Mouse (Mus musculus): ENCODE data around the gene Shisa6.
"Not testable (repeated sequence)": the region's sequence is repeated elsewhere in the genome, so short reads cannot be mapped to it uniquely, and the experiment has no call there.

Gene Shisa6

GRCm38 (mm10) chr11:66482501-66482900 lies 43.3 kb downstream of the Shisa6 start:
- peak; percentile 40 to 57 for DNase-seq (ENCODE audit: low spot score in 2 of 2)

DNA sequence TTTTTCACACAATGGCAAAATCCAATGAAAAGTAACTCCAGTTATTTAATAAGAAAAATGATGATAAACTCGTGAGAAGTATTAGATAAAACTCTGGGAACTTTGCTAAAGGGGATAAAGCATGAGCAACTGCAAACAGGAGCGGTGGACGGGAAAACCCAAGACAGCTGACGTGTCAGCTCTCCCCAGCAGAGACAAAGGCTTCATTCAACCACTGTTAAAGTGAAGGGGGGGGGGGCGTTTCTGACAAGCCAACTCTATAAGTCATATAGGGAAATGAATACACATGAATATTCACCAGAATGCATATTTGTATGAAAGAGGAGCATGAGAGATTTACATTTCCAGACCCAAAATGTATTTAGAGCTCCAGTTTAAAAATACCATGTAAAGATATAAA lies 83.1 kb downstream of the Shisa6 start:
- DNase-seq (ENCODE audit: low spot score in 2 of 2) = no peak

GRCm38 (mm10) chr11:66426129-66426528 lies 99.6 kb downstream of the Shisa6 start:
- DNase-seq (ENCODE audit: low spot score in 2 of 2) = peak; percentile 21 to 71

GRCm38 (mm10) chr11:66418216-66418615 lies 107.5 kb downstream of the Shisa6 start:
- no peak for DNase-seq (ENCODE audit: low spot score in 2 of 2)

DNA sequence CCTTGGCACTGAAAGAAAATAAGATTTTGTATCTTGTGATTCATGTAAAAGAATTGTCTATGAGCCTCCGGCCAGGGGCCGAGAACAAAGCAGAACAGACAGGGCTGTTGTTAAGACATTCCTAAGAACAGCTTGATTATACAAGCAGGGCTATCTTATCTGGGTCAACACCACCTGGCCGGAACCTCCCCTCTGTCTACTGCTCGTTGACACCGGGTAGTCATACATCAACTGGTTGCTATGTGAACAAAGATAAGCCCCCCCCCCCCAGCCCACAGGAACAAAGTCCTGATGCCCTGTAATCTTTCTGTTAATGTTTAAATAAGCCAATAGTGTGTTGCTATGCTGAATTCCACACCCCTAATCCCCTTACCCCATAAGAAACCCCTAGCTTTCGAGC lies 117.0 kb downstream of the Shisa6 start:
- DNase-seq (ENCODE audit: low spot score in 2 of 2) = not testable (repeated sequence)

DNA sequence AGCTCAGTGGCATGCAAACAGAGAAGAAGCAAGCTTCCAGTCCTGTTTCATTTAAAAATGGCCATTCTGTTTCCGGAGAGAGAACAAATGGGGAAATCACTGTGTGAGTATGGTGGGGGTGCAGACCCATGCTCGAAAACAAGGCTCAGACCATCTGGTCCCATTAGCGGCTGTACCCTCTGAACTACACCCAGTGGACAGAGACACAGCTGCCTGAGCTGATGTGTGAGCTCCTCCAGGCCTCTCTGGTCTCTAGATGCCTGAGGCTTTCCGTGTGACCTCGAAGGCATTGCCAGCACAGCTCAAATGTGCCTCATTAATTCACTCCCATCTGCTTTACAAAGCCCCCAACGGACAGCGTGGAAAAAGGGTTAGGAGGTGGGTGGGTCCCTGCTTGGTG lies 125.7 kb downstream of the Shisa6 start:
- DNase-seq (ENCODE audit: low spot score in 2 of 2) = no peak

GRCm38 (mm10) chr11:66387561-66387960 lies 138.2 kb downstream of the Shisa6 start:
- no peak for DNase-seq (ENCODE audit: low spot score in 2 of 2)

GRCm38 (mm10) chr11:66371796-66372195 lies 154.0 kb downstream of the Shisa6 start:
- peak; percentile 19 to 62 for DNase-seq (ENCODE audit: low spot score in 2 of 2)

DNA sequence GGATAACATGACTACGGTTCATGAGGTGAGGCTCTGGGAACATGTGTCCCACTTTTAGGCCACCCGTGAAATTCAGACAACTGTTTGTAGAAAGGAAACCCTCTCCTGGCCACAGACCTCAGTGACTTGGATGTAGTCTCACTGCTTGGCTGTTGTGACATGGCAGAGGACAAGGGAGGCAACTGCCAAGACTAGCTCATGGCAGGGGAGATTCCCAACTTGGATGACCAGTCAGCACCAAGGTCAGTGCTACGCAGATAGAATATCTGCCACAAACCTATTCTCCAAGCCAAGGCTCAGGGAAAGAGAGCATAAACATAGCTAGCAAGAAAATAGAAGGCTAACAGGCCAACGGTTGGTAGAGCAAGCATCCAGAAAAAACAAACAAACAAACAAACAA lies 156.0 kb downstream of the Shisa6 start:
- DNase-seq (ENCODE audit: low spot score in 2 of 2) = no peak

GRCm38 (mm10) chr11:66366809-66367685 lies 158.7 kb downstream of the Shisa6 start:
- no peak for DNase-seq (ENCODE audit: low spot score in 2 of 2)

GRCm38 (mm10) chr11:66359811-66360210 lies 166.0 kb downstream of the Shisa6 start:
- no peak for DNase-seq (ENCODE audit: low spot score in 2 of 2)

GRCm38 (mm10) chr11:66344822-66345221 lies 180.9 kb downstream of the Shisa6 start:
- DNase-seq (ENCODE audit: low spot score in 2 of 2) = no peak

- DNase-seq (ENCODE audit: low spot score in 2 of 2) = no peak
Observed at GRCm38 (mm10) chr11:66336313-66336712, 189.5 kb downstream of the Shisa6 start.

DNA sequence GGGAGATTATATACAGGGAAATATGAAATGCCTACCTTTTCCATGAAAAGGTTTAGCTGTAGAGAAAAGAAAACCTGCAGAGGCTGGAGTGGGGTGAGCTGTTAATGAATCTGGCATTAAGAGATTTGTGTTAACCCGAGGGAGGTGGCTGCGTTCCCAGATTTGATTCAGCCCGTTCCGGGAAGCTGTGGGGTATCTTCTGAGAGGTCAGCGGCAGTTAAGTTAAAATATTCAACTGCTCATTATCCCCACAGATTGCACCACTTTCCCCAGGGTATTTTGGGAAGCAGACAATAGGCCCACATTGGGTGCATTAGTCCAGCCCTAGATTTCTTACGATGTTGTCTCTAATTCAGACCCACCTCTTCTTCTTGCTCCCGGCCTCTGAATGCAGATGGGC lies 213.0 kb downstream of the Shisa6 start:
- DNase-seq (ENCODE audit: low spot score in 2 of 2) = peak in 1 of 2 experiments; percentile 11

DNA sequence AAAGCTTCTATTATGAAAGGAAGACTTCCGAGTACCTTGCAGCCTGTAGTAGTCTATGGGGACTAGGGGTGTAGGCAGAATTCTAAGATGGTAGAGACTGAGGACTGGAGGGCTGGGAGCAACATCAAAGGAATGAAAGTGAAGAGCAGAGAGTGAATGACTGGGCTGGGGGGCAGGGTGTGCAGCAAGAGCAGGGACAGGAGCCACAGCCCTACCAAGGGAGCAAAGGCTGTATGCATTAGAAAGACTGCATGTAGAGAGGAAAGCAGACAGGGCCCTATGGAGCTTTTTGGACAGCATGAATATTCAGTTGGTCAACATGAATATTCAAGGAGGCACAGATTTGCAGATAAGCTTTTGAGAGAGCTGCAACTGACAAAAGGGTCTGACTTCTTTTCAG lies 221.4 kb downstream of the Shisa6 start:
- no peak for DNase-seq (ENCODE audit: low spot score in 2 of 2)

- DNase-seq (ENCODE audit: low spot score in 2 of 2) = no peak
Observed at GRCm38 (mm10) chr11:66274707-66275081, 251.1 kb downstream of the Shisa6 start.

- peak in 1 of 2 experiments; percentile 8 for DNase-seq (ENCODE audit: low spot score in 2 of 2)
Observed at GRCm38 (mm10) chr11:66273904-66274706, 251.7 kb downstream of the Shisa6 start.

GRCm38 (mm10) chr11:66267029-66267428 lies 258.7 kb downstream of the Shisa6 start:
- no peak for DNase-seq (ENCODE audit: low spot score in 2 of 2)

GRCm38 (mm10) chr11:66265336-66265990 lies 260.3 kb downstream of the Shisa6 start:
- DNase-seq (ENCODE audit: low spot score in 2 of 2) = no peak

GRCm38 (mm10) chr11:66260205-66260604 lies 265.6 kb downstream of the Shisa6 start:
- no peak for DNase-seq (ENCODE audit: low spot score in 2 of 2)

DNA sequence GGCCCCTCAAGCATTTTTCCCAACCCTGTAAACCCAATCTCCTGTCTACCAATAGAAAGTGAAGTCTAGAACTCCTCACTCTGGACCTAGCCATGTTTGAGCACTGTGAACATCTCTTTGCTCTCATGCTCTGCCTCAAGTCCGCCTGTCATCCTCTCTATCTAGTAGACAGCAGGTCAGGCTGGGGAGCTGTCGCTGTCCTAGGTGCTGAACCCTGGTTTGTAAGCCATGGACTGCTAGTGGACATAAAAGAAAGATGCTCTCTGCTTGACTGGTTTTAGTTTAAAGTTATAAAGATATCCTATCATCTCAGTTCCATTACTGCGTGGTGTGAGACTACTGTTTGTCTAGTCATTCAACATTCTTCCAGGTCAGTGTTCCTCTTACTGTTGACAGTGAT lies 266.9 kb downstream of the Shisa6 start:
- no peak for DNase-seq (ENCODE audit: low spot score in 2 of 2)

- peak in 1 of 2 experiments; percentile 17 for DNase-seq (ENCODE audit: low spot score in 2 of 2)
Observed at GRCm38 (mm10) chr11:66247115-66247514, 278.6 kb downstream of the Shisa6 start.
